ENCODE assay signal across 13 mouse cellular contexts in genomic region chr8:123958130-123958529, GRCm38 (mm10). TPM values are rescaled to one million over a fixed set of nuclear protein-coding genes. Genes with fewer than 3 reads are reported as not detected.
DNase-seq lines count a peak whose midpoint lies in the region; ATAC-seq and TF ChIP-seq lines count a peak whose summit lies in the region.
"Had no signal": no experiment of that assay in that cellular context is flagged by ENCODE, and none has a peak within 500 bp of the region (broad histone marks: within the 10 kb centered on the region; RNA-seq: fewer than 3 reads in every experiment).

No protein-coding gene starts in this region.

- TF ChIP-seq CTCF in forebrain, postnatal 0 days (IDR thresholded peaks at IDR 0.05; ENCODE audit: low read depth): no peak
- TF ChIP-seq CTCF in heart, postnatal 0 days (IDR thresholded peaks at IDR 0.05; ENCODE audit: low read depth): no peak

- peaks cover 36% of the 10 kb centered on the region for H3K36me3 ChIP-seq in forebrain, postnatal 0 days (ENCODE audit: insufficient read depth)
- H3K36me3 ChIP-seq in forebrain, embryonic 12.5 days (replicated peaks): peaks cover 31% of the 10 kb centered on the region
- peaks cover 69% of the 10 kb centered on the region for H3K36me3 ChIP-seq in heart, postnatal 0 days (replicated peaks; ENCODE audit: control insufficient read depth, insufficient read depth, low read length)

- no peak overlapping the region for H3K4me3 ChIP-seq in forebrain, postnatal 0 days (ENCODE audit: low read depth, low read length)
- H3K4me3 ChIP-seq in forebrain, embryonic 12.5 days (replicated peaks): no peak overlapping the region
- no peak overlapping the region for H3K4me3 ChIP-seq in heart, postnatal 0 days (ENCODE audit: low read depth, low read length)
- H3K4me3 ChIP-seq: embryonic facial prominence, embryonic 15.5 days; heart, embryonic 15.5 days; limb, embryonic 12.5 days had no signal

- 74% methylated on average over 17 of the region's 17 CpGs for WGBS in forebrain, postnatal 0 days
- 87% methylated on average over 17 of the region's 17 CpGs for WGBS in forebrain, embryonic 12.5 days
- WGBS in heart, postnatal 0 days: 49% methylated on average over 17 of the region's 17 CpGs

- no peak overlapping the region for H3K9ac ChIP-seq in forebrain, postnatal 0 days
- H3K9ac ChIP-seq in forebrain, embryonic 12.5 days: no peak overlapping the region
- H3K9ac ChIP-seq in heart, postnatal 0 days (replicated peaks; ENCODE audit: low read depth, low read length): no peak overlapping the region
- H3K9ac ChIP-seq: embryonic facial prominence, embryonic 15.5 days; heart, embryonic 15.5 days; limb, embryonic 12.5 days had no signal

- no peaks in the 10 kb centered on the region for H3K4me1 ChIP-seq in forebrain, postnatal 0 days (ENCODE audit: insufficient read depth)
- no peaks in the 10 kb centered on the region for H3K4me1 ChIP-seq in forebrain, embryonic 12.5 days
- no peaks in the 10 kb centered on the region for H3K4me1 ChIP-seq in heart, postnatal 0 days (ENCODE audit: control insufficient read depth, insufficient read depth)
- H3K4me1 ChIP-seq: embryonic facial prominence, embryonic 15.5 days; heart, embryonic 15.5 days; limb, embryonic 12.5 days had no signal

- no peaks in the 10 kb centered on the region for H3K9me3 ChIP-seq in forebrain, postnatal 0 days (ENCODE audit: low read length)
- H3K9me3 ChIP-seq in forebrain, embryonic 12.5 days: no peaks in the 10 kb centered on the region
- H3K9me3 ChIP-seq in heart, postnatal 0 days (replicated peaks; ENCODE audit: control insufficient read depth, low read length): no peaks in the 10 kb centered on the region
- H3K9me3 ChIP-seq: embryonic facial prominence, embryonic 15.5 days; heart, embryonic 15.5 days; limb, embryonic 12.5 days had no signal

- peak; percentile 24 for DNase-seq in forebrain, postnatal 0 days
- DNase-seq in kidney, postnatal 4 days: peak; percentile 7 to 16
- no peak for DNase-seq in kidney, postnatal 14 days
- DNase-seq in heart, postnatal 0 days (ENCODE audit: low spot score): peak; percentile 42
- peak; percentile 56 for DNase-seq in right cerebral cortex, postnatal 14 days
- DNase-seq in spleen, adult 12 weeks (ENCODE audit: low spot score): no peak
- DNase-seq: adrenal gland, postnatal 36 days; cerebellum, adult 11-12 months had no signal

- TF ChIP-seq EP300 in heart, postnatal 0 days (IDR thresholded peaks at IDR 0.05; ENCODE audit: low read depth): no peak

- H3K27ac ChIP-seq in forebrain, postnatal 0 days (ENCODE audit: low read depth, low read length): no peak overlapping the region
- H3K27ac ChIP-seq in forebrain, embryonic 12.5 days: no peak overlapping the region
- no peak overlapping the region for H3K27ac ChIP-seq in heart, postnatal 0 days (ENCODE audit: low read depth)
- H3K27ac ChIP-seq: embryonic facial prominence, embryonic 15.5 days; heart, embryonic 15.5 days; limb, embryonic 12.5 days had no signal

- H3K27me3 ChIP-seq in forebrain, postnatal 0 days (ENCODE audit: insufficient read depth, low read length): no peaks in the 10 kb centered on the region
- H3K27me3 ChIP-seq in forebrain, embryonic 12.5 days: no peaks in the 10 kb centered on the region
- no peaks in the 10 kb centered on the region for H3K27me3 ChIP-seq in heart, postnatal 0 days (ENCODE audit: control insufficient read depth, insufficient read depth, low read length)
- H3K27me3 ChIP-seq: embryonic facial prominence, embryonic 15.5 days; heart, embryonic 15.5 days; limb, embryonic 12.5 days had no signal

- no peak for ATAC-seq in forebrain, postnatal 0 days
- ATAC-seq in forebrain, embryonic 12.5 days (ENCODE audit: low FRiP score): no peak
- no peak; the same call in 1 of the 2 replicates for ATAC-seq in heart, postnatal 0 days (ENCODE audit: insufficient read depth, low read depth)
- ATAC-seq in erythroblast, adult 5-6 weeks (replicated peaks; ENCODE audit: low FRiP score, poor library complexity, severe bottlenecking): no peak

- H3K4me2 ChIP-seq in forebrain, postnatal 0 days (ENCODE audit: low read depth): no peak overlapping the region
- no peak overlapping the region for H3K4me2 ChIP-seq in forebrain, embryonic 12.5 days
- no peak overlapping the region for H3K4me2 ChIP-seq in heart, postnatal 0 days (ENCODE audit: low read depth, low read length)
- H3K4me2 ChIP-seq: embryonic facial prominence, embryonic 15.5 days; heart, embryonic 15.5 days; limb, embryonic 12.5 days had no signal

RNA-seq across cellular contexts. Expression of gene Nup133, which starts 9.1 kb away (rescaled TPM):
- 21.9 and 31.8 TPM in 2 replicates for total RNA-seq in forebrain, postnatal 0 days (2014; rRNA removed)
- polyA plus RNA-seq in forebrain, postnatal 0 days (2015; fragmentation: Nextera tagmentation; extraction: Ambion mirVana): 16.4 and 17.3 TPM in 2 replicates
- polyA plus RNA-seq in forebrain, embryonic 12.5 days (2016; fragmentation: Nextera tagmentation; extraction: Ambion mirVana): 50.3 and 56.2 TPM in 2 replicates
- 14.8 and 20.3 TPM in 2 replicates for total RNA-seq in heart, postnatal 0 days (2014; rRNA removed; ENCODE audit: low replicate concordance)
- 9.8 and 10.2 TPM in 2 replicates for polyA plus RNA-seq in heart, postnatal 0 days (2015; fragmentation: Nextera tagmentation; extraction: Ambion mirVana)
- total RNA-seq in erythroblast, adult 5-6 weeks (2015; ENCODE audit: low replicate concordance): 40.0 and 44.9 TPM in 2 replicates
- total RNA-seq in erythroblast, adult 5-6 weeks (2017; ENCODE audit: low replicate concordance): 69.3 and 79.0 TPM in 2 replicates

RNA-seq across cellular contexts. Expression of gene Abcb10, which starts 24.8 kb away (rescaled TPM):
- total RNA-seq in forebrain, postnatal 0 days (2014; rRNA removed): 33.7 and 35.4 TPM in 2 replicates
- 8.3 and 10.4 TPM in 2 replicates for polyA plus RNA-seq in forebrain, postnatal 0 days (2015; fragmentation: Nextera tagmentation; extraction: Ambion mirVana)
- 16.1 and 17.3 TPM in 2 replicates for polyA plus RNA-seq in forebrain, embryonic 12.5 days (2016; fragmentation: Nextera tagmentation; extraction: Ambion mirVana)
- total RNA-seq in heart, postnatal 0 days (2014; rRNA removed; ENCODE audit: low replicate concordance): 34.5 and 48.2 TPM in 2 replicates
- polyA plus RNA-seq in heart, postnatal 0 days (2015; fragmentation: Nextera tagmentation; extraction: Ambion mirVana): 17.1 and 17.2 TPM in 2 replicates
- 323 and 353 TPM in 2 replicates for total RNA-seq in erythroblast, adult 5-6 weeks (2015; ENCODE audit: low replicate concordance)
- 448 and 511 TPM in 2 replicates for total RNA-seq in erythroblast, adult 5-6 weeks (2017; ENCODE audit: low replicate concordance)

Comparison
In these comparisons a context has a peak if more than half of its experiments do, and no peak if none do; other contexts are left out.
1. DNase-seq: peak in forebrain, postnatal 0 days (single experiment), kidney, postnatal 4 days (2 of 2), heart, postnatal 0 days (single experiment) and right cerebral cortex, postnatal 14 days (single experiment); none in kidney, postnatal 14 days (single experiment) and spleen, adult 12 weeks (single experiment).